Mouse (Mus musculus) heart, adult 2 months (tissue): ENCODE results near the gene Tiam2.

Source experiments
- CTCF ChIP-seq: fragments of 200-600 bp; IDR thresholded peaks from 2 replicates; pipeline ENCODE4 v1.8.1; 2022; ENCODE audit warnings: antibody characterized with exemption, mild to moderate bottlenecking, moderate library complexity
- EP300 ChIP-seq: fragments of 200-500 bp; IDR thresholded peaks from 2 replicates; pipeline ENCODE4 v1.6.1; 2011; ENCODE audit warnings: low read depth, low read length, control low read depth; ENCODE audit not compliant: insufficient read depth
- POLR2A ChIP-seq: fragments of 200-500 bp; IDR thresholded peaks from 2 replicates; pipeline ENCODE4 v1.6.1; 2011; ENCODE audit warnings: mild to moderate bottlenecking, low read depth, low read length, control low read depth; ENCODE audit not compliant: insufficient read depth

DNA sequence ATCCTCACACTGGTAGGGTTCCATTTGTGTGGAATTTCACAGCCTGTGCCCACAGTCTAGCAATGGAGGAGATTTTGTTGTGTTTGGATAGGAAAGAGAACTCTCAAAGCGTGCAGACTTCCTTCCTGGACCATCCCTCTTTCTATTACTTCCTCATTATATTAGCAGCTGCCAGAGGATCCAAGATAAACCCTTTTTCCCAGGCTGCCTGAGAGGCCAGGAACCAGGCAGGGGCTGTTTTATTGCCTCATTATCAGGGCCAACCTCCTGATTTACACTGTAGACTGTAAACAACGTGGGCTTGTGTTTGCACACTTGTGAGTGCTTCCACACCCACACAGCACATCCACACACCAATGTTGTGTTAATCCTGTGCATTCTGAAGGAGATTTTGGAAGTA, 31.3 kb upstream of the Tiam2 start:
- TF ChIP-seq CTCF (no peak), POLR2A (no peak), EP300 (no peak)
